Mouse (Mus musculus) NIH3T3 (cell line): ENCODE data around the gene Itpka.
"Not testable (repeated sequence)": the region's sequence is repeated elsewhere in the genome, so short reads cannot be mapped to it uniquely, and the experiment has no call there.

ENCODE experiments used
- DNase-seq: peaks from one replicate; pipeline ENCODE4 v3.0.0-alpha.2; 2012; ENCODE audit warnings: low read depth

The Itpka gene

DNA sequence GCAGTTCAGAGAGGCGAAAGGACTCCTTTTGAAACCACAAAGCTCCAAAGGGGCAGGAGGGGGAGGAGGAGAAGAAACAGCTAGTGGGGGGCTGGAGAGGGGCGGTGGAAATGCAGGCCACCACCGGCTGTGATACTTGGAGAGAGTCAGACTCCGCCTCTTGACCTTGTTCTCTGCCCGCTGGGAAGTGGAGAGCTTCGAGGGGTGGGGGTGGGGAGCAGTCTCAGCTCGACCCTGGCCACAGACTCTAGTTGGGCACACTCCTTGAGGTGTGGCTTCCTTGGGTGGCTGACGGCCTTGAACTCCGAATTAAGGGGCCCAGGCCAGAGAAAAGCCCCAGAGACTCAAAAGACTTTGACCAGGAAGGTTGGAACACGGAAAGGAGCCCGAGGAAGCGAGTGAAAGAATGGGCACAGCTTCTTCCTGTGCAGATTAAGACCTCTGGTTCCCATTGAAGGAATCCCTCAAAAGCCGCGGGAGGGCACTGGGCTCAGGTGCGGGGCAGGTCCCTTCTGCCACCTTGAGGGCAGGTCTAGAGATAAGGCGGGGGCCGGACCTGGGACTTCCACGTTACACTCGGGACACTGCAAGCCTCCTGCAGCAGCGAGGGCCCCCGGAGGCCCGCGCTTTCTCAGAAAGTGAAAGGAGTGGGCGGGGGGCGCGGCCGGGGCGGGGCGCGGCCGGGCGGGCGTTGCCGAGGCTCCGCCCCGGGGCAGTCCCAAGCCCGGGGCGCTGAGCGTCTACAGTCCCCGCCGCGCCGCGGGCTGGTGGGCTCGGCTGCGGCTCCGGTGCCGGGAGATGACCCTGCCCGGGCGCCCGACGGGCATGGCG is at the start of gene Itpka:
Gene Itpka, plus strand, starts transcription at position 757 of the 831 bp plus-strand sequence.
- peak; percentile 80 for DNase-seq

DNA sequence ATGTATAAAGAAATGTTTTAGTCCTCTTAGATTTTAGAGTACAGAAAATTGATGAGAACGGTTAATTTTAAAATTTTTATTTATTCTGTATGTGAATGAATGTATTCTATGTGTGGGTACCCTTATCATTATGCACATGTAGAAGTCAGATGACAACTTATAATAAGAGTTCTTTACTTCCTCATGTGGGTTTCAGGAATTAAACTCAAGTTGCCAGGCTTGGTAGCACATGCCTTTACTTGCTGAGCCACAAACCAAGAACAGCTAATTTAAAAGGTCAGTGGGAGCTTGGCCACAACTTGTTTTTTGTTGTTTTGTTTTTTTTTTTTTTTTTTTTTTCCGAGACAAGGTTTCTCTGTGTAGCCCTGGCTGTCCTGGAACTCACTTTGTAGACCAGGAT is 47.3 kb upstream of the Itpka start:
- no peak for DNase-seq

DNA sequence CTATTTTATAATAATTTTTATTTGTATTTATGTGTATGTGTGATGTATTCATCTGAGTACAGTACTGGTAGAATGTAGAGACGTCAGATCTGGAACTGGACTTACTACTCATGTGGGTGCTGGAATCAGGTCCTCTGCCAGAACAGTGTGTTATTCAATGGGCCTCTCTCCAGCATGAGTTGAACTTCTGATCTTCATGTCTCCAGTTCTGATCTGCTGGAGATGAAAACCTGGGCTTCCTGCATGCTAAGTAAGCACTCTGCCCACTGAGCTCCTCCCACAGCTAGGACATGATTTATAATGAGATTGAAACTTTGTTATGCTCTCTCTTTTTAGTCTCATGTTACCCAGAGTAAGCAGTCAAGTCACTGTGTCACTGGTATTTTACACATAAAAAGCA is 46.0 kb upstream of the Itpka start:
- no peak for DNase-seq

DNA sequence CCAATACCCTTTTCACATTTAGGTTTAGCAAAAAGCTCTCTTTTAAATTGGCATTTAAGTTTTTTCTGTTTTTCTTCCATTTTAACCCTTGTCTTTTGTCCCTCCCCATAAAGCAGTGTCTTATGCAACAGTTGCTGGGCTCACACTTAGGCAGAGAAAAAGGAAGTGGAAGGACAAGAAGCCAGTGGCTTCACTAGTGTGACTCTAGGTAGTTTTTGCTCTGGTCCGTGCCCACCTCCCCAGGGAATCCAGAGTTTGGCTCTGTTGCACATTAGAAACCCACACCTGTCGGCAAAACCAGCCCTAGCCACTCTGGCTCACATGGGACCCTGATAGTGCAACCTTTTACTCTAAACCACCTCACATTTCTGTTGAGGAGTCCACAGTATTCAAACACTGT is 43.7 kb upstream of the Itpka start:
- no peak for DNase-seq

DNA sequence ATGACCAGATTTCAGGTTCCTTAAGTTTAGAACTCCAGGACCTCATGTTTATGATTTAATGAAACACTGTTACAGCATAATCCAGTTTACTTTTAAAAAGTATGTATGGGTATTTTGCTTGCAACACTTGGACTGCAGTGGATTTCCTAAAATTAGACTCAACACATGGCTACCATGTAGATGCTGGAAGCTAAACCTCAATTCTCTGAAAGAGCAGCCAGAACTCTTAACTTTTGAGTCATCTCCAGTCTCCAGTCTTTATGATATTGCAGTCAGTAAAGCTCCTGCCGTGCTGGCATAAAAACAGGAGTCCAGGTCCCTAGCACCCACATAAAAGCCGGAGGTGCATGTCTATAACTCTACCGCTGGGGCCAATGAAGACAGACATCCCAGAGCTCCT is 42.2 kb upstream of the Itpka start:
- DNase-seq, result no peak

DNA sequence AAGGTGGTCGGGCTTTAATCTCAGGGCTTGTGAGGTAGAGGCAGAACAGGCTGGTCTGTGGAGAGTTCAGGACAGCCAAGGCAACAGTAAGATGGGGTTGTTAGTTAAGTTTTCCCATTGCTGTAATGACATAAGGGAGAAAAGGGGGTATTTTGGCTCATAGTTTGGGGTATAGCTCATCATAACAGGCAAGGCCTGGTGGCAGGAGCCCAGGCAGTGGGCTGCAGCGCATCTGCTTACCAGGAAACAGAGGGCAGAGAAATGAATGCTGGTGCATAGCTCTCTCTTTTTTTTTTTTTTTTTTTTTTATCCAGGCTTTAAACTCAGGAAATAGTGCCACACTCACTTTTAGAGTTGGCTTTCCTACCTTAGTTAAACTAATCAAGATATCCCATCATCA is 39.0 kb upstream of the Itpka start:
- no peak for DNase-seq

DNA sequence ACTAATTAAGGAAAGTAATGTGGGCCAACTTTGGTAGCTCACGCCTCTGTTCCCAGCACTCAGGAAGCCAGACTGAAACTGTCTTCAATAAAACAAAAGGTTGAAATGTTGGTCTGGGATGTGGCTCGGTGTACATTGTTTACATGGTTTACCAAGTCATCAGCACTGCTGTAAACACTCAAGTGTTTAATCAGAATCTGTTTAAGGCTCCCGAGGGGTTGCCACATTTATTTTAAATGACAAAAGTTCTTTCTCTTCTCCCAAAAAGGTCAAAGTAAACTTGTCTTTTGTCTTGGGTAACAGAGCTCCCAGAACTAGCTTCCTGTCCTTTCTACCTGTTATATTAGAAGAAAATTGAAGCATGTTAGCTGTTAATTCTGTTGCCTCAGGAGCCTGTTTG is 34.5 kb upstream of the Itpka start:
- no peak for DNase-seq

DNA sequence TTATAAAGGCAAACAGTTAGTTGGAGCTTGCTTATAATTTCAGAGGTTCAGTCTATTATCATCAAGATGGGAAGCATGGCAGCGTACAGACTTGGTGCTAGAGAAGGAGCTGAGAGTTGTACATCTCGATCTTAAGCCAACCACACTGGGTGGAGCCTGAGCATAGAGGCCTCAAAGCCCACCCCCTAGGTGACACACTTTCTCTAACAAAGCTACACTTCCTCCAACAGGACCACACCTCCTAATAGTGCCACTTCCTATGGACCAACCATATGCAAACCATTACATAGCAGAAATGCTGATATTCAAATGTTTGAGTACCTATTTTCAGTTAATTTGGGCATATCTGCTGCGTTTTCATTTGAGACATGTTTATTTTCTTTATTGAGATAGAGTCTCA is 32.1 kb upstream of the Itpka start:
- no peak for DNase-seq

DNA sequence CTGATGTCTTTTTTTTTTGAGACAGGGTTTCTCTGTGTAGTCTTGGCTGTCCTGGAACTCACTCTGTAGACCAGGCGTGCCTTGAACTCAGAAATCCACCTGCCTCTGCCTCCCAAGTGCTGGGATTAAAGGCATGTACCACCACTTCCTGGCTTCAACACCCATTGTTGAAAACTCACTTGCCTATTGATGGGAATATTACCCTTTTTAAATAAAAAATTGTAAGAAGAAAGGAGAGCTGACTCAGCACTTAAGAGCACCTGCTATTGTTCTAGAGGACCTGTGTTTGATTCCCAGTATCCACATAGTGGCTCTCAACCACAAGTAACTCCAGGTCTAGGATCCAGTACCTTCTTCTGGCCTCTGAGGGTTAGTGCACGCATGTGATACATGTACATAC is 26.3 kb upstream of the Itpka start:
- not testable (repeated sequence) for DNase-seq

DNA sequence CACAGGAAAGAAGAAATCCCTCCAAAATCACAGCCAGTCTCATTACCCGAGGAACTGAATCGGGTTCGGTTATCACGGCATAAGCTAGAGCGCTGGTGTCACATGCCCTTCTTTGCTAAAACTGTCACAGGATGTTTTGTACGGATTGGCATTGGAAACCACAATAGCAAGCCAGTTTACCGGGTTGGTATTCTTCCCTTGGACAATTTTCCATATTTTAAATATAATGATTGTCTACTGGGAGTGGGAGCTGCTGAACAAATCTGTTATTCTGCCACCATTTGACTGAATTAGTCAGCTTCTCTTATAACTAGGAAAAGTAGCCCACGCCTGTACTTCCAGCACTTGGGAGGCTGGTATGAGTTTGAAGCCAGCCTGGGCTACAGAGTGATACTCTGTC is 21.1 kb upstream of the Itpka start:
- no peak for DNase-seq

DNA sequence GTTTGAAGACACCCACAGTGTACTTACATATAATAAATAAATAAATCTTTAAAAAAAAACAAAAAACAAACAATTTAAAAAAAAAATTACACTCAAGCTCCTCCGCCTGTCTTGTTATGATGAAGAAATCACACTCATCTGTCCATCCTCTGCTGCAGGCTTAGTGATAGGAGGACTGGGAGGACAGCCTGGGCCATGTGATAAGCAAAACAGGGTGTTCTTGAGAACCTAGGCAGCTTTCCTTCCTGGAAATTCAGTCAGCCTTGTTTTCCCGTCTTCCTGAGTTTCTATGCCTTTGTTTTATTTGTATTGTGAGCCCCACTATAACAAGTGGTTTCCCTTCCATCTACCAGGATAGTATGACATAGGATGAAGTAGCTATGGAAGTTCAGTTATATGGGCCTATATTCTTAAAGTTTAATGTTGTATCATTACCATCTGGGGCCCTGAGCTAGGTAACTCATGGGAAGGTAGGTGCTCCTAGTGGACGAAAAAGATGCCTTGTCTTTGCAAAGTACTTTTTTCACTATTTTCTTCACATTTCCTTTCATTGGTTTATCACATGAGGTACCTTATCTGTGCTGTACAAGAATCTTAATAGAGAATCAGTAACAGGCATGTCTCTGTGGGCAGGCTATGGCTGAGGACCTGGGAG is 14.2 kb upstream of the Itpka start:
- DNase-seq, result no peak

DNA sequence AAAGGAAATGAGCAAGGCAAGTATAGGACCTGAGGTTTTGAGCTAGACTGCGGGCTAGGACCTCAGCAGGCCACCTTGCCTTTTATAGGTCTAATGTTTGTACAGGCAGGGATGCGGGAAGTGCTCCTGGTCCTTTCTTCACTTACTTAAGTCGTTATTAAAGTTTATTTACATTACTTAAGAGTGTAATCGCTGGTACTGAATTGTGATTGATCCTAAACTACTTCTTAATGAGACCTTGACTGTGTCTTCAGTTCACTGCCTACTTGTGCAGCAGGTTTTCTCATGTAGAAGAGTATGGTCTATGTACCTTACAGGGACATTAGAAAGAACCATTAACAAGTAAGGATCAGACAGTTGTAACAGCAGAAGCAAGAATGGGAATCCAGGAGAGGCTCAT is 11.4 kb upstream of the Itpka start:
- DNase-seq, result no peak

DNA sequence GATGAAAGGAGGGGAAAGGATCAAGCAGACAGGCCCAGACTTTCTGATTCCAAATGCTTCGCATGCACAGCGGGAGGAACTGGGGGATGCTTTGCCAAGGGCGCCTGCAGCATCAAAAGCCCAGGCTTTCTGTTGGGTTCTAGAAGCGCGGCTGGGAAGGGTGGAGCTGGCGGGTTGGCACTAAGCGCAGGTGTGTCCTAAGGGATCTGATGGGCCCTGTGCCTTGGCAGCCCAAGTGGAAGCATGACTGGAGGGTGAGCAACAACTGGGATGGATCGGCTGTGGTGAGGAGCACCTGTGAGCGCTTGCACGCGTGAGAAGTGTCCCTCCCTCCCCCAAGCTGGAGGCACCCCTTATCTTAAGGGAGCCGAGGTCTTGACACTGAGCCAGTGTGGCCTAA is 5.0 kb upstream of the Itpka start:
- DNase-seq, result no peak

DNA sequence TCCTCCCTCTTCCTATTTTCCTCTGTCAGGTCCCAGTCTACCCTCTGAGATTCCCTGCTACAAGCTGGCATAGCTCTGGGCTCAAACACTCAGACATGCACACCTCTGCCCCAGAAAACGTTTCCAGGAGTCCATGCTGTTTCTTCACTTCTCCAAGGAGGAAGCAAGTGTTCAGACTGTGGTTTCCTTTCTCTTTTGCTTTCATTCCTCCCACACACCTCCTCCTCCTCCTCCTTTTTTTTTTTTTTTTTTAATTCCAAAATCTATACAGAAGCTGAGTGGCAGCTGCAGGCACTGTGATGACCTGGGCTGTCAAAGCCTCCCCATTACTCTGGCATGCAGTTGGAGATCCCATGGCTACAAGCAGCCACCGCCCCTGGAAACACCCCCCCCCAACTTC is 1.6 kb upstream of the Itpka start:
- DNase-seq, result no peak

DNA sequence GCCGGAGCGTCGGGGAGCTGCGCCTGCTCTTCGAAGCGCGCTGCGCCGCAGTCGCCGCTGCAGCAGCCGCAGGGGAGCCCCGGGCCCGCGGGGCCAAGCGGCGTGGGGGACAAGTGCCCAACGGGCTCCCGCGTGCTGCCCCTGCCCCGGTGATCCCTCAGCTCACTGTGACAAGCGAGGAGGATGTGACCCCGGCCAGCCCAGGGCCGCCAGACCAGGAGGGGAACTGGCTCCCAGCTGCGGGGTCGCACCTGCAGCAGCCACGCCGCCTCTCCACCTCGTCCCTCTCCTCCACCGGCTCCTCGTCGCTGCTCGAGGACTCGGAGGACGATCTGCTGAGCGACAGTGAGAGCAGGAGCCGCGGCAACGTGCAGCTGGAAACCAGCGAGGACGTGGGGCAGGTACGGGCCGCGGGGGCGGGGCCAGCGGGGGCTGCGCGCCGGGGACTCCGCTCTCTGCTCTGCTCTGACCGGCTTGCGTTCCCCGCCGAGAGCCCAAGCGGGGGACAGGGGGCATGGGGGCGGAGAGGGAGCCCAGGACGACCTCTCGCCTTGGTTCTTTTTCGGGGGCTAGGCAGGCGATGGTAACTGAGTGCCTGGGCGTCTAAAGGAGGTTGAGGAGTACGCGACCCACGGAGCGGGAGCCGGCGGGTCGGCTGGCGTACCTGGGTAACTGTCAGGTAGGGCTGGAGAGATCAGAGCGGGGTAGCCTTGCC is 481 bp downstream of the Itpka start:
- DNase-seq, result peak; percentile 9

DNA sequence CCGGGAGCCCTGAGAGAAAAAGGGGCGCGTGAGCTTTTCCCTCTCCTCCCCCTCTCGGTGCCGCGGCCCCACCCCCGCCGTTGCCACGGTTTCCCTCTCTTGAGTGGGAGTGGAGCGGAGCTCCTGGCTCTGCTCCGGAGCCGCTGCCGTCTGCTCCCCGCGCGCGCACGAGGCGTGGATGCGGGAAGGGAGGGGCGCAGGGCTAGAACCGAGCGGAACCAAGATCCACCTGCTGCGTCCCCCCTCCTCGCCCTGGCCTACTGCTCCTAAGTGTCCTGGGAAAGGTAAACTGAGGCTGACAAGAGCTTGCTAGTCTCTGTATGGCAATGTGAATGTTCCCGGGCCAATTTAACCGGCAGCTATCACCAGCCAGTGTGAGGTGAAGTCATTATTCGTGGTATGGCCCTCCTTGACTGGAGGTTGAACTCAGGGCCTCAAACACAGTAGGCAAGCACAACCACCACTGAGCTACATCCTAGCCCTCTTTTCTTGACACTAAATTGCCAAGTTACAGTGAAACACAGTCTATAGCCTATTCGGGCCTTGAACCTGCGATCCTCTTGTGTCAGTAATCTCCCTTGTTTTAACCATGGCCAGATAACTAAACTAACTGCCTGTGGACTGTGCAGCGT is 1.2 kb downstream of the Itpka start:
- DNase-seq, result no peak

DNA sequence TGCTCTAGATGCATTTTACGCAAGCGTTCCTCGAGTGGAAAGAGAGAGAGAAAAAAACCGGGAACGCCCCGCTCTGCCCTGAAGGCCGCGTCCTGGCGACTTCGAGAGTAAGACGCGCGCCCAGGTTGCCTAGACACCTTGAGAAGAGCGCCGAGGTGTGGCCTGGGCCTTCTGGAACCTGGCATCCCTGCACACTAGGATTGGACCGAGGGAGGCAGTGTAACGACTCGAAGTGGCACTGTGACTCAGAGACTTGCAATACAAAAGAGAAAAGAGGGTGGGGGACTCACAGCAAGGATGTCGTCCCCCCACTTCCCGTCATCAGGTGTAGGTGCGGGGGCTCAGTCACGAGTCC is 1.6 kb downstream of the Itpka start:
- DNase-seq, result no peak

DNA sequence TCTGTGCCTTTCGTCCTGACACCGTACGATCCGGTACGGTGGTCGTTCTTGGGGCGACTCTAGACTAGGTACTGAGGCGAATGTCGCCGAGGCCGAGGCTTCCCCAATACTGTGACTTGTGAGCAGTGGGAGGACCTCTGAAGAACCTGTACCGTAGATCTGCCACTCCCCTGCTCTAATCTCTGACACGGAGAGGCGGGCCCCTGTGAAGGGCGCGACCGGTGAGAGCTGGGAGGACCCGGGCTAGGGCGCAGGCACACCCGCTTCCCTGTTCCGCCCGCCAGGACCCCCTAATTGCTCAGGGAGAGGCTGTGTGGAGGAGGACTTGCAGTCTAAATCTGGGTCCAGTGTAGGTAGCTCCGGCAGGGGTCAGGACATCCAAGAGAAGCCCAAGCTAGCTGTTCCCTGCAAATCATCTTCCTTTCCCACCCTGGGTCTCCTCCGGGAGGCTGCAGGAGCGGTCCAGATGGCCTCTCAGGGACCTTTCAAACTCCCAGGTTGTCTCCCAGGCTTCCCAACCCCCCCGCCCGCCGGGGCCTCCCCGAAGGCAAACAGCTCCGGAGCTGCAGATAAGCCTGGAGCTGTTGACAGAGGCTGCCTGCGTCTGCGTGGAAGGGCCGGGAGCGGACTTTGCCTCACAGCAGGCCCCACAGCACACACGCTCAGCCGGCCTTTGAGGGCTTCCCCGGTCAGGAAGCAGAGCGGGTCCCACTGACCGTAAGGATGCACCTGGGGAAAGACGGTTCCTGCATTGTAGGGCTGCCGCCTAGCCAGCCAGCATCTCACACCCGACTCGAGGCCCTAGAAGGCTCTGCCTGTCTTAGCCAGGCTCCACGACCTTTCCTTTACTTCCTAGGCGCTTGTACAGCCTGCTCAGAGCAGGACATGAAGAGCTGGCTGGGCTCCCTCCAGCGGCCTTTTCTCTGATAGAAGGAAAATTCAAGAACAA is 2.3 kb downstream of the Itpka start:
- peak; percentile 31 for DNase-seq

DNA sequence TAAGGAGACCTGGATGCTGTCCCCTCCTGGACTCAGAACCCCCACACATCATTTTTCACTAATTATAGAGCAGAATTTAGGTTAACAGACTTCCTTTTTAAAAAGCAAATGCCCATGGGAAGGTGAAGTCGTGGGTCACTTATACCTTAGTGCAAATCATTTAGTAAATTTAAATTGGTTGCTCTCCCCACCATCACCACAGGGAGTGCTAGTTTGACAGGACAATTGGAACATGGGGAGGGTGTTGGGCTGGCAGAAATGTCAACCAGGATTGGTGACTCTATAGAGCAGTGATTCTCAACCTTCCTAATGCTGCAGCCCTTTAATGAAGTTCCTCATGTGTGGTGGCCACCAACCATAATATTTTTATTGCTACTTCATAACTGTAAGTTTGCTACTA is 3.1 kb downstream of the Itpka start:
- DNase-seq, result peak; percentile 29

DNA sequence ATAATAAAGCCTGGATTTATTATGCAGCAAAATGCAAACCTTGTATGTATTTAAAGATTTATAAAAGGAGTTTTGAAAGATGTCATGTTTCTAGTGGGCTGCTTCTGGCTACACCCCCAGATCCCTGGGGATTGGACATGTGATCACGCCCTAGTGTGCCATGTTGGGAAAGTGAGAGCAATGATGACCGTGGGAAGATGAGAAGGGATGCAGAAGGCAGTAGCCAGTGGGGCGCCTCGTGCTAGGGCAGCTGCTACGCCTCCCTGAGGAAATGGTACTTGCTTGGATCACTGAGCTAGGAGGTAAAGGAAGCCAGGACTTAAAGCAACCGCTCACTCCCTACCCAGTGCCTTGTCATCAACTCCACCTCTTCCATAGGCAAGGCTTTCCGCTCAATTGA is 5.4 kb downstream of the Itpka start:
- DNase-seq, result peak; percentile 13

DNA sequence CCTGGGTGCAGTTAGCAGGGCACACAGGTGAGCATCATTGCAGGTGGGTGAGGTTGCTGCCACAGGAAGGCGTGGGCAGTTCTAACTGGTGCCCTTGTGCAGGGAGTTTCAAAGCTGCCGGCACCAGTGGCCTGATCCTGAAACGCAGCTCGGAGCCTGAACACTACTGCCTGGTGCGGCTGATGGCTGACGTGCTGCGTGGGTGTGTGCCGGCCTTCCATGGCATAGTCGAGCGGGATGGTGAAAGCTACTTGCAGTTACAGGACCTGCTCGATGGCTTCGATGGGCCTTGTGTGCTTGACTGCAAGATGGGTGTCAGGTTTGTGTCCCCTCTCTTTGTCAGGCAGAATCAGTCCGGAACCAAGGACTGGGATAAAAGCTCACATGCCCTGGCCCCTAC is 7.1 kb downstream of the Itpka start:
- no peak for DNase-seq
